Mouse (Mus musculus) CD4-positive helper T cell, adult 2 months (primary cell): Measurements from ENCODE around the gene Gpr179.

Source experiments
- DNase-seq: peaks from one replicate; pipeline ENCODE4 v3.0.0-alpha.2; 2012; ENCODE audit warnings: low read depth, missing footprints, low spot score

The Gpr179 gene

DNA sequence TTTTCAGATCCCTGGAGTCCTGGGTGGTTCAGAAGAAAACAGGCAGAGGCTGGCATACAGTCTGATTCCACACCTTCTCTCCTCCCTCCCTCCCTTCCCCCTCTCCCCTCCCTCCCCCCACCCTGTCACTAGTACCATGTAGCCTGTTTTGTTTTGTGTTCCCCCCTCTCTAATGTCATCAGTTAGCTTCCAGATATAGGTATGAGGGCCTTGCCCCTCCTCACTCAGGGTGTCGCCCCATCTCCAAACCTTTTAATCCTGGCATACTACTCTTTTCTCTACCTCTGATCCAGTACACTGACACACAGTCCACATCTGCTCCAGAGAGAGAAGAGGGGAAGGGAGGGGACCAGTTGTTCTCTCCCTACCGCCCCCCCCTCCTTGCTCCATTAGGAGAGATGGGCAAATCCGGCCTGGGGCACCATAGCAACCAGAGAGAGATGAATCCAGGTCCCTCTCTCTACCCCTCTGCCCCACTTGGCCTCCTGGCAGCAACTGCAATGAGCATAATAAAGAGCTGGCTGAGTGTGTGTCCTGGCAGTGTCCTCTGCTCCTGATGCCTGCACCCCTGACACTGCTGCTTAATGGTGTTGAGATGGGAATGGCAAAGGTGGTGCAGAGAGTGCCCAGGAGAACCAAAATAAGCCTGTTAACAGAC, at the start of gene Gpr179:
TSS of gene Gpr179 (minus strand) at position 51 of the 658 bp plus-strand sequence.
- DNase-seq: no peak

DNA sequence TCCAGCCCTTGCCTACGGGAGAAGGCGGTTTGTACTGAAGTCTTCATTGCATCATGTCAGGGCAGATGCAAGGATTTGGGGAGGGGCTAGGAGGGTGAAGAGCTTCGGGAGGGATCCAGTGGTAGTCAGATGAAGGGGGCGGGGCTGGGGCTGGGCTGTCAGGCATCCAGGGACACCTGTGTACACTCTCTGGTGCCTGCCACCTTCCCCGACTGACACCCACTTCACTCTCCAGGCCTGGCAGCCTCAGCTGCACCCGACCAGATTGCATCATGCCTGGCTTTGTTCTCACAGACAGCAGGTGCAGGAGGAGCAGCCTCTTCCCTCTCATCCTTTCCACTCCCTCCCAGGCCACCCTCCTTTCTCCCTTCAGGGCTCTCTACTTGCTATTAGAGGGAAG, 49.2 kb upstream of the Gpr179 start:
- DNase-seq: peak; percentile 28

DNA sequence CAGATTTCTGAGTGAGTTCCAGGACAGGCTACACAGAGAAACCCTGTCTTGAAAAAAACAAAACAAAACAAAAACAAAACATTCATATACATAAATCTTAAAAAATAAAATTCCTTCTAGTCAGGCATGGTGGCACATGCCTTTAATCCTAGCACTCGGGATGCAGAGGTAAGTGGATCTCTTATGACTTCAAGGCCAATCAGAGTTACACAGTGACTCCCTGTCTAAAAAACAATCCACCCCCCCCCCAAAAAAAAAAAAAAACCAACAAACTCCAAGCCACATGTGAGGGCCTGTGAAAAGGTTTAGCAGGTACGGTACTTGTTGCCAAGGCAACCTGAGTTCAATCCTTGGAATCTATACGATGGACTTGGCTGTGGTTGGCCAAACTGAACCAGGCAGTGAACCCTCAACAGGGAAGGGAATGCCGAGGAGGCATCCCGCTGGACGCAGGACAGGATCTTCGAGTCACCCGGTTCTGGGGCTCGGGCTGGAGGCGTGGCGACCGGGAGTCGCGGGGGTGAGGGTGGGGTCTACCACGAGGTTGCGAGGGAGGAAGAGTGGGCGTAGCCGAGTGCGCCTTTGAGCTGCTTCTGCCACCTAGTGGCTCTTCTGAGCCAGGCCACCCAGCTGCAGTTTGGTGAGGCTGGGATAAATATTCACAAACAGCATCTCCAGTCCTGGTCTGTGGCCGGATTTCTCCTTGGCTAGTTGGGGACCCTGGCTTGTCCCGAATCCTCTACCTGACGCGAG, 48.3 kb upstream of the Gpr179 start:
- DNase-seq: peak; percentile 84

DNA sequence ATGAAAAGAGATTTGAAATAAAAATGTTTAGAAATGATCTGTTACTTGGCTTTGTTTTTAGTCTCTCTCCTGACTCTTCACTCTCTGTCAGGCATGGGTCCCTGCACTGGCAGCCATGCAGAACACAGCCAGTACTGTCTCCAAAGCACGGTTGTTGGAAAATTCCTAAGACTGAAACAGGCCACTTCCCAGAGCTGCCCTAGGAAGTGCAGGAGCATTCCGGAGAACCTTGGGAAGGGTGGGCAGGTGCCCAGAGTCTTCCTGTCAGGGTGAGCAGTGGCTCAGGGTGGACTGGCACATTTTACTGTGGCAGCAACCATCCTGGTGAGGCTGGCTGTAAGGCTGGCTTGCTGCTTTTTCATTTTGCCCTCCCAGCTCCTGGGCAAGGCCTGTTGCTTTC, 46.6 kb upstream of the Gpr179 start:
- no peak for DNase-seq

DNA sequence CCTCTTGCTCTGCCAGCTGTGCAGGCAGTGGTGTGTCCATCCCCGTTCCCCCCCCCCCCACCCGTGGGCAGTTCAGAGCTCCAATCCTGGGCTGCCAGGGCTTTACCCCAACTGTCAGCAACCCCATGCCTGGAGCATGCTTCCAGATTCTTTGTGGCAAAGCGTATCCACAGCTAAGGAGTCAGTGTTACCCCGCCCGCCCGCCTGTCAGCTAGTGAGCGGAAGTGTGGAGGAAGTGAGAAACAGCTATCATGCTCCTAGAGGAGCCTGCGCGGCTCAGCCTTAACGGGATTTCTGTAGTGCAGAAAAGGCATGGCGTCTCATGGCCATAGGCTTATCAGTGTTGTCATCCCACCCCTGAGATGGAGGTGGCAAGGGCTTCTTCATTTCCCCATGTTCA, 42.3 kb upstream of the Gpr179 start:
- DNase-seq: no peak

DNA sequence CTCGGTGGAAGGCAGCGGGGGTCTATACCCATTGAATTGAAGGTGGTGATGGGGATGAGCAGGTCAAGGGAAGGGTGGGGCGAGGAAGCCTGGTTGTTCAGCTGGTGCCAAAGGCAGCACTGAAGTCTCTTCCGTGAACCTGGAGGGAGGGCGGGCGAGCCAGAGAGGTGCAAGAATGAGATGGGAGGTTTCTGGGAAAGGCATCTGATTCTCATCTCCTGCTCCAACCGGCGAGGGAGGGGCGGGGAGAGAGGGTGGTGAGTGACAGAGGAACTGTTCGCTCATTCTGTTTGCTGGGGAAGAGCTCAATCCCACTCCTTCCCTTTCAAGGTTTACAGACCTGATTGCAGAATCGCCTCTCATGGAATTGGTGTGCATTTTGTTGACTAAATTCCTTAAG, 41.8 kb upstream of the Gpr179 start:
- DNase-seq: no peak

DNA sequence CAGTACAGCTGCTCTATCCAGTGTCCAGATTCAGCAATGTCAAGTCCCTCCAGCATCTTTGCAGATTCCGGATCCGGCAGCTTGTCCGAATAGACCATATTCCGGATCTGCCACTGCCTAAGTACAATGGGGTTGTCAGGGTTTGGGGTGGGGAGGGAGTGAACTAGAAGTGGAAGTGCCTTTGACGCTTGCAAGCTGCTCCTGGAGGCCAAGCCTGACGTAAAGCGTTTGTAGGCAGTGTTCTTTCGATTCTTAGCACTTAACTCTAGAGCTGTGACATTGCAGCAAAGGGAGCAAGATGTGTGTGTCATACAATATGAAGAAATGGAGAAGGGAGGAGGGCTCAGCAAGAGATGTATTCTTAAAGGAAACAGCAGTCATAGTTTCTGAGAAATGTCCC, 37.2 kb upstream of the Gpr179 start:
- DNase-seq: no peak

DNA sequence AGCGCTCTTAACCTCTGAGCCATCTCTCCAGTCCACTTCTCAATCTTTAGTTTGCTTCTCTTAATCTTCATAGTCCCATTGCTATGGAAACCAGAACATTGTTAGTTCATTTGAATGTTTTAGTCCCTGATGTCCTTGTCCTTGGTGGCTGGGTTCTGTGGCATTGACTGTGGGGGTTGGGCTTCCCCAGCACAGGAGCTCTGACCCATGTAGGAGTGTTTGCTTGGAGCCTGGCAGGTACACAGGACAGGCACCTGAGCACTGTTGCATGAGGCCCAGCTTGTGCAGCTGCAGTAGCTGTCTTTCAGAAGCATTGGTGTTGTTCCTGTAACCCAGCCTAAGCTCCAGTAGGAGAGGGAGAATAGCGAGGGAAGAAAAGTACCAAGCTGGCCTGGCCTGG, 35.9 kb upstream of the Gpr179 start:
- no peak for DNase-seq

DNA sequence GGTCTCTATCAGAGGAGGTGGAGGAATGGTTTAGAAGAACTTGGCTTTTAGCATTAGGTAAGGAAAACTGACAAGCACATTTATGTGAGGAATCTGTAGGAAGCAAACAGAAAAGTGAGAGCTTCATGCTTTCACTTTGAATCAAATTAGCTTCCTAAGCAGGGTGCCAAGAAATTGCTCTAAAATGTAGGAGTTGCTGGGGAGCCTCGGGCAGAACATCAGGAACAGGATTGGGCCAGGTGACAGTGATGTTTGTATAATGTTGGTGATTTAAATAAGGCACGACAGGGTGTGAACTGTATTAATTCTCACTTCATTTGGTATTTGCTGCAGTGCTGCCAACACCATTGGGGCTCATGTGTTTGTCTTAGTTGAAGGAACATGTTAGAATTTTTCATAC, 31.9 kb upstream of the Gpr179 start:
- DNase-seq: no peak

DNA sequence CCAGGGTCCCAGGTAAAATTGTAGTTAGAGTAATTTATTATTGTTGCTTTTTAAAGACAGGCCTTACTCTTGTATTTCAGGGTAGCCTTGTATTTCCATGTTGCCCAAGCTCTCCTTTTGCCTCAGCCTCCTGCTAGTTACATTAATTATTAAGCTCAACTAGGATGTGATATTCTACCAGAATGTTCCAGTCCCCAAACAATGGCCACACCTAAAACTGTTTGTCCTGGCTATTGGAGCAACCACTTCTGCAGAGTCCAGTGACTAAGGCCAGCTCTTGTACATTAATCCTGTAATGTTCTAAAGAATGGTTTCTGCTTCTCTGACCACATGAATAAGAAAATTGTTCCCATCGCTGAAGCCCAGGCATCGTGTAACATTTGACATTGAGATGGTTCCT, 31.1 kb upstream of the Gpr179 start:
- no peak for DNase-seq

DNA sequence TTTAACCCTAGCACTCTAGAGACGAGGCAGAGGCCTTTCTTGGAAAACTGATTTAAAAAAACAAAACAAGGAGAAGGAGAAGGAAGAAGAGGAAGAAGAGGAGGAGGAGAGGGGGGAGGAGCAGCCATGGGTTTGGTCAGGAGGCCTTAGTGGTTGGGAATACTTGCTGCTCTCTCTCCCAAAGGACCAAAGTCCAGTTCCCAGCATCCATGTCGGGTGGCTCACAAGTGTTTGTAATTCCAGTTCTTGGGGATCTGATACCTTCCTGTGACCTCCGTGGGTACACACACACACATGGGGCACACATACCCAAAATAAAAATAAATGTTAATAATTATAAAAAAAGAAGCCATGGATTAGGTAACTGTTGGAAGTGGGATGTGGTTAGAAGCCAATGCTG, 28.2 kb upstream of the Gpr179 start:
- no peak for DNase-seq

DNA sequence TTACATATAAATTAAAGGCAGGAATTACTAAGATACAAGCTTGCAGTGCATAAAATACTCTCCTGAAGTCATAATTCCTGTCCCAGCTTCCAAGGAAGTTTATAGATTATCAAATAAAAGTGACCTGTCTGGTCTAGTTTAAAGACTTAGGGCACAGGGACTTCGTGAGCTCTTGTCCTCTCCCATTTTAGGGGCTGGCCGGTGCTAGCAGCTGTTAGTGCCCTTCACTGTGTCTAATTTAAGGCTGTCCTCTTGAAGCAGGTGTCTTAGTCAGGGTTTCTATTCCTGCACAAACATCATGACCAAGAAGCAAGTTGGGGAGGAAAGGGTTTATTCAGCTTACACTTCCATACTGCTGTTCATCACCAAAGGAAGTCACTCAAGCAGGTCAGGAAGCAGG, 21.5 kb upstream of the Gpr179 start:
- no peak for DNase-seq

DNA sequence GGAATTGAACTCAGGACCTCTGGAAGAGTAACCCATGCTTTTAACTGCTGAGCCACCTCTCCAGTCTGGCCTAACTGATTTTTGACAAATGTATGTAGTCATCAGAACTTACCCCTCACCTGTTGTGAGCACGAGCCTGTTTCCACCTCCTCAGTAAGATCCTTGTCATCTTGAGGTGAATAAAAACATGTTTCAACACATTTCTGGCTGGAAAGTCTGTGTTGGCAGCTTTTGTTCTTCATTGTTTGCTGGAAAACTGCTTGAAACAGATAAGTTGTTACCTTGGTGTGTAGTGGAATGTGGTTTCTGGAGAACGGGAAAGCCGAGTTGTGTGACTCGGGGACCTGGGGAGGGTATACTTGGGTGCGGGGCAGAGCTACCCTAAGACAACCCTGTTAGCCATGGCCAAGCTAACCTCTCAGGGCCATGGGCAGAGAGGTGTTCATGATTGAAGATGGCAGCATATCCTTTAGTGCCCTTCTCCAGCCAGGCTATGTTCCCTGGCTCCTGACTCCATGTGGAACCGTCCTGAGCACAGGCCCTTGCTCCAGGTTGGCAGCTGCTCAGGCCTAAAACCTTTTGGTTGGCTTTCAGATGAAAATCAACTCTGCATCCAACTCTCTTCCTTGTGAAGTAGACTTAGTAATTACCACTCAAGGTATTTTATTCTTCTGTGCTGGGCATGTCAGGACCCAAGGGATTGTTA, 20.4 kb upstream of the Gpr179 start:
- DNase-seq: no peak

DNA sequence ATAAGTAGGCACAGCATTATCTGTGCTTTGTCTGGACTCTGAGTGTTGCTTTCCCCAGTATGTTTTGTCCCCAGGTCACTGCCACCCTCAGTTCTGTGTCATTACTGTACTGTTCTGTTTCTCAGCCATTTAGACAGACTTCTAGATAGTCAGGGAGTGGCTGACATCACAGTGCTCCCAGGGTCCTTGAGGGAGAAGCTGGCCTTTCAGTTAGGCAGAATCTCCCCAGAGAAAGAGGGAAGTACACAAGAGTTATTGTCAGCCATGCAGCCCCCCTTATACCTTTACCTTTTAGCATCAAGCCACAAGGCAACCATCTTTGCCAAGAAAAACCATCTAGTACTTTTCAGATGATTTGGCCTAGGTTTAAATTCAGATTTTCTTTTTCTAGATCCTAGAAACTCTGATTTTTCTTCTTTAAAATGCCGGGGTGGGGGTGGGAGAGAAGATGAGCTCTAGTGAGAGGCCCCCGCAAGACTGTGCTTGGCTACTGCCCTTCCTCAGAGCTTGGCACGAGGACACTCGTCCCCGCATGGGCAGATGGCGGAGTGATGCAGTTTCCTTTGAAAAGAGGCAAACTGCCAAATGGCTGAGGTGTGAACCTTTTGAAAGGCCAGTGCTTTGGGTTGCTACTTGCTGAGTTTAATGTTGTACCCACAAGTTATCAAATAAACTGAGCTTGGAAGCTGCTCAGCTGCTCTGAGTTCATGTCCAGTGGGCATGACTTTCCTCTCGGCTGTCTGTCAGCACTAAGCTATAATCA, 18.6 kb upstream of the Gpr179 start:
- no peak for DNase-seq

DNA sequence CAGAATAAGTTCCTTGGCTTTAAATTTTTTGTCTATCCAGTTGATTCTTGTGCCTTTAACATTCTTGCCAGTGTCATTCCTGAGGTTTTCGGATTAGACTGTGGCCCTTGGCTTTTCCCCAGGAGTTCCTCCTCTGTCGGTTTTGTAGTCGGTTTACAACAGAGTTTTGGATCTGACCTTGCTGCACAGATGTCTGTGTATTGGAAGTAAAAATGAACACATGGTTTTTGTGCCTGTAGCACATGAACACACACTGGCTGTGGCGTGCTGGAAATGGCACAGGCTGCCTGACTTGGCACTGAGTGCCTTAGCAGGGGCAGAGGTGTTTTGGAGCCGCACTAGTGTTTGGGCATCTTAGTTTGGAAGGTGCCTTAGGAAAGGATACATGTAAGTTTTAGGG, 16.6 kb upstream of the Gpr179 start:
- no peak for DNase-seq

DNA sequence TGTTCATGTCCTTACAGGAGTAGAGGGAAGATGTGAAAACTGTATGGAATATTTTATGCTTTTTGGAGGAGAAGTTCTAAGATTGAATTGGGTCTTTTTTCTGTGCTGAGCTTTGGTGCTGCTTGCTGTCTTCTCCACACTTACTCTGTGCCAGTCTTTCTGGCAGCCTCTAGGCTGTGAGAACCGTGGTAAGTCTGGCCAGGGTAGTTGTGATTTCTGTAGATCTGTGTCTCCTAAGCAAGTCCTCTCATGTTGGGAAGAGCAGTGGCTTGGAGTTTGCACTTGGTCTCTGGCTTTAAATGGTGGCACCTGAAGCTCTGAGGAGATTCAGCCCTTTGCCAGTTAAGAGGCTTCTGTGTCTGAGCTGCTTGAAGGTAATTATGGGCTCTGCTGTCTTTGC, 13.7 kb upstream of the Gpr179 start:
- DNase-seq: no peak

DNA sequence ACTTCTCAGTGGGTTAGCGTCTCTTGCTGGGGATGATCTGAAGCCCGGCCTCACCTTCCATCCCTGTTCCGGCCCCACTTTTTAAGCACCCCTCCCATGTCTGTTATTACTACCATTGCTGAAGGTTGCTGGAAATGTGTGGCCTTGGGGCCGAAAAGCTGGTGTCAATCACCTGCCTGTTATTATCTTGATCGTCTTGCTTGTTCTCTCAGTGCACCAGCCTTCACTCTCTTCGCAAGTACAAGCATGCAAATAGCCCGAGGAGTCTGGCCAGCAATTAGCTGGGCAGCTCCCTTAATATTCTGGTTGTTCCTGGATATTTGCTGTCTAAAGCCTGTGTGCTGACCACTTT, 11.7 kb upstream of the Gpr179 start:
- DNase-seq: peak; percentile 24

DNA sequence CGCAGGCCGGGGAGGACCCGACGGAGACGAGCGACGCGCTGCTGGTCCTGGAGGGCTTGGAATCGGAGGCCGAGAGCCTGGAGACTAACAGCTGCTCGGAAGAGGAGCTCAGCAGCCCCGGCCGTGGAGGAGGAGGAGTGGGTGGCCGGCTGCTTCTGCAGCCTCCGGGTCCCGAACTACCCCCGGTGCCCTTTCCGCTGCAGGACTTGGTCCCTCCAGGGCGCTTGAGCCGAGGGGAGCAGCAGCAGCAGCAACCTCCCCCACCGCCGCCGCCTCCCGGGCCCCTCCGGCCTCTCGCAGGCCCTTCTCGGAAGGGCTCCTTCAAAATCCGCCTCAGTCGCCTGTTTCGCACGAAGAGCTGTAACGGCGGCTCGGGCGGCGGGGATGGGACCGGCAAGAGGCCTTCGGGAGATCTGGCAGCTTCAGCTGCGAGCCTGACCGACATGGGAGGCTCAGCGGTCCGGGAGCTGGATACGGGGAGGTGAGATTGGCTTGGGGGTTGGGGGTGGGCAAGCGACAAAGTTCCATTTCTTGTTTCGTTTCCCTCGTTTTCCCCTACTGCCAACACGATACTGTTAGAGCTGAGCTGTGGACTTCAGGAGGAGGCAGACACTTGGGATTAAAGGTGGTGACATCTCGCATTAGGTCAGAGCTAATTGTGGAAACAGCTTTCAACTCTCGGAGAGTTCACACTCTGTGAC, 11.2 kb upstream of the Gpr179 start:
- DNase-seq: peak; percentile 52

DNA sequence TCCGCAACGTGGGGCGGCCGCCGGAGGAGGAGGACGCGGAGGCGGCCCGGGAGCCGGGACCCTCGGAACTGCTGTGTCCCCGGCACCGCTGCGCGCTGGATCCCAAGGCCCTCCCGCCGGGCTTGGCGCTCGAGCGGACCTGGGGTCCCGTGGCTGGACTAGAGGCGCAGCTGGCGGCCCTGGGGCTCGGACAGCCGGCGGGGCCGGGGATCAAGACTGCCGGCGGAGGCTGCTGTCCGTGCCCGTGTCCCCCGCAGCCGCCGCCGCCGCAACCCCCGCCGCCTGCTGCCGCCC, 10.7 kb upstream of the Gpr179 start:
- no peak for DNase-seq

DNA sequence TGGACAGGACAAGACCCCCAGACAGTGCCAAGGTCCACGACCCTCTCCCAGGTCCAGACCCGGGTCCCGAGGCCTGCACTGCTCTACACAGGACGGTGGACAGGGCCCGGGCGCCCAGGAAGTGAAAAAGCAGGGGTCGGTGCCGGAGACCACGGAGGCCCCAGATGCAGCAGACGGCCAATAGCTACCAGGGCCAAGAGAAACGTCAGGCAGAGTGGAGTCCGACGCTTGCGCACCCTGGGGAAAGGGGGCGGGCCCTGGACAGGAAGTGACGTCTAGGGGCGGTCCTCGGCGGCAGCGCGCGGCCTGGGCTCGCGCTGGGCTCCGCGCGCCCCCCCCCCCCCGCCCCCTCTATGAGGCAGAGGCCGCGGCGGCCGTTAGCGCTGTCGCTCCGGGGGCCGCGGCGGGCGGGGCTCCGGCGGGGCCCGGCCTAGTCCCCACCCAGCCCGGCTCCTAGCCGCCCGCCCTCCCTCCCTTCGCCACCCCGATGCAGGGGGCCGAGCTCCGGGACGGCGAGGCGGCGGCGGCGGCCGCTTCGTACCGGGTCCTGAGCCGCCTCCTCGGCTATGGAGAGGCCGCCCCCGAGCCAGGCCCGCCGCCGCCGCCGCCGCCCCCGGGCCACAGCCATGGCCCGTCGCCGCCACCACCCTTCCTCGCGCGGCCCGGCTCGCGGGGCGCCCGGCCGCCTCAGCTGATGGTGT, 10.2 kb upstream of the Gpr179 start, which contains the start of gene Socs7:
TSS of gene Socs7 (plus strand) at position 604 of the 701 bp plus-strand sequence.
- peak; percentile 93 for DNase-seq

DNA sequence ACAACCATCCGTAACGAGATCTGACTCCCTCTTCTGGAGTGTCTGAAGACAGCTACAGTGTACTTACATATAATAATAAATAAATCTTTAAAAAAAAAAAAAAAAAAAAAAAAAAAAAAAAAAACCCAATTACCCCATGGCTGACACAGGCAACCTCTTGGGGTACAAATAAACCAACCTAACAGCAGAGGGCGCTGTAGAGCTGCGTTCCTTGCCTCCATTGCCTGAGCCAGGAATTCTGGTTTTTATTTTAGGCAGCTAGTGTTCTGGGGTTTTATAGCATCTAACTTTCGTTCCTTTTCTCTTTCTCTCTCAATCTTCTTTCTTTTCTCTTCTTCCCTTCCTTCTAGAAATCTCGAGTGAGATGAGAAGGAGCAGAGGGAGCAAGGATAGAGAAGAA, 5.8 kb upstream of the Gpr179 start:
- DNase-seq: peak; percentile 81
